Comparison of ENCODE assay signal across 8 mouse cellular contexts in genomic region chr8:119574437-119575365, GRCm38 (mm10). TPM values are rescaled to one million over a fixed set of nuclear protein-coding genes. Genes with fewer than 3 reads are reported as not detected.
DNase-seq lines count a peak whose midpoint lies in the region; ATAC-seq lines count a peak whose summit lies in the region.

TSS of gene Hsdl1 (minus strand) at chr8:119575183.
TSS of gene Dnaaf1 (plus strand) at chr8:119575235.

- peak; percentile 97 to 99 for DNase-seq in adrenal gland, adult (ENCODE audit: inconsistent age in 2 of 2, low spot score in 1 of 2)
- DNase-seq in embryo, embryonic 10 days (ENCODE audit: low spot score): peak; percentile 95
- peak; percentile 99 for DNase-seq in gastrocnemius, postnatal 10 days
- DNase-seq in left cerebral cortex, postnatal 10 days (ENCODE audit: extremely low spot score in 1 of 2, low spot score in 2 of 2): peak; percentile 90 to 97
- peak; percentile 95 to 97 for DNase-seq in right cerebral cortex, postnatal 10 days (ENCODE audit: low spot score in 2 of 2)
- peak; percentile 97 for DNase-seq in urinary bladder, postnatal 14 days (ENCODE audit: low spot score)

- ATAC-seq in inflammation-experienced regulatory T-cells, adult 6 months: peak; percentile 69
- ATAC-seq in megakaryocyte progenitor cell, adult 5-6 weeks (replicated peaks; ENCODE audit: poor library complexity): peak; percentile 57

- intact Hi-C loops in left cerebral cortex, postnatal 10 days (cut with DNase I): no loop called here

RNA-seq across cellular contexts. Expression of gene Hsdl1, which starts in this region (rescaled TPM):
- total RNA-seq in gastrocnemius, postnatal 10 days (2021): 10 to 100 TPM; 13.0 to 15.0 TPM
- 10 to 100 TPM; 30.3 to 73.9 (median 72.5) TPM for polyA plus RNA-seq in inflammation-experienced regulatory T-cells, adult 6 months (2017; shearing (Covaris generic))
- total RNA-seq in left cerebral cortex, postnatal 10 days (2021): 10 to 100 TPM; 48.3 to 56.2 TPM
- total RNA-seq in megakaryocyte progenitor cell, adult 5-6 weeks (2015): 13.0 and 13.1 TPM in 2 replicates
- 42.6 and 52.8 TPM in 2 replicates for total RNA-seq in megakaryocyte progenitor cell, adult 5-6 weeks (2017)

RNA-seq across cellular contexts. Expression of gene Dnaaf1, which starts in this region (rescaled TPM):
- total RNA-seq in gastrocnemius, postnatal 10 days (2021): not detected
- polyA plus RNA-seq in inflammation-experienced regulatory T-cells, adult 6 months (2017; shearing (Covaris generic)): not detected
- not detected for total RNA-seq in left cerebral cortex, postnatal 10 days (2021)
- total RNA-seq in megakaryocyte progenitor cell, adult 5-6 weeks (2015): 0.07 TPM in 2 replicates
- 0.25 TPM in 1 of 2 replicates, not detected in the other for total RNA-seq in megakaryocyte progenitor cell, adult 5-6 weeks (2017)

Comparison
In these comparisons a context has a peak if more than half of its experiments do, and no peak if none do; other contexts are left out.
1. Peak in every context shown above with its lines: DNase-seq and ATAC-seq.